ENCODE assay signal across 1 mouse cellular context in genomic region chr3:138144642-138145171, GRCm38 (mm10).
TF ChIP-seq lines count a peak whose summit lies in the region.

TSS of gene Mttp (minus strand) at chr3:138144968.

TF ChIP-seq in CH12.LX, 34 proteins besides CTCF, POLR2A, EP300 and RAD21 (continued from another document):
- TF ChIP-seq ZKSCAN1 (IDR thresholded peaks at IDR 0.05; ENCODE audit: borderline replicate concordance, low read depth, low read length), result no peak
- peak; percentile 99 for TF ChIP-seq ZC3H11A (IDR thresholded peaks at IDR 0.05; ENCODE audit: low read depth, low read length)
- peak; percentile 43; the same call in 1 of the 2 replicates for TF ChIP-seq ELF1 (IDR thresholded peaks at IDR 0.05; ENCODE audit: low read depth, low read length)
- TF ChIP-seq CHD2 (IDR thresholded peaks at IDR 0.05; ENCODE audit: low read length), result peak; percentile 47; the same call in 1 of the 2 replicates
- peak; percentile 62 for TF ChIP-seq USF1 (IDR thresholded peaks at IDR 0.05; ENCODE audit: low read depth, low read length)
- TF ChIP-seq E2F4 (IDR thresholded peaks at IDR 0.05; ENCODE audit: insufficient replicate concordance, low read depth, low read length), result peak; percentile 73; the same call in 1 of the 2 replicates
- TF ChIP-seq JUND (conservative IDR thresholded peaks at IDR 0.05; ENCODE audit: low read depth, low read length), result peak; percentile 67
